Mouse (Mus musculus) inflammation-experienced regulatory T-cells (primary cell): ENCODE measurements around the gene Ikbke. TPM values are rescaled to one million over a fixed set of nuclear protein-coding genes. Genes with fewer than 3 reads are reported as not detected.

Source experiments
- polyA plus RNA-seq, 2 experiments: library from polyadenylated mRNA; unstranded; fragments of 100-300 nt; shearing (Covaris generic); gene quantifications; one replicate each; pipeline ENCODE4 v1.2.1; 2017

Ikbke gene
- 100 to 1,000 TPM; 193 to 233 TPM for polyA plus RNA-seq

GRCm38 (mm10) chr1:131279456-131279776 lies at the start of gene Ikbke:
Gene Ikbke (minus strand): TSS chr1:131279606.

GRCm38 (mm10) chr1:131245089-131245856 lies 34.1 kb downstream of the Ikbke start, which contains the start of gene Rassf5:
Gene Rassf5 (minus strand): TSS chr1:131245258.

Other genes starting within 250 kb of the Ikbke start
- 100 to 1,000 TPM; 127 to 156 TPM for gene Mapkapk2, start 181.8 kb downstream of the Ikbke start, polyA plus RNA-seq
- under 1 TPM; 0.29 to 0.49 TPM for gene Dyrk3, start 141.3 kb downstream of the Ikbke start, polyA plus RNA-seq
- 100 to 1,000 TPM in 1 of 2 experiments, 10 to 100 TPM in 1; 73.0 to 104 TPM for gene Eif2d, start 126.4 kb downstream of the Ikbke start, polyA plus RNA-seq
- gene Rassf5, start 34.3 kb downstream of the Ikbke start, polyA plus RNA-seq, result 100 to 1,000 TPM; 392 to 518 TPM
- gene Srgap2, start 247.7 kb upstream of the Ikbke start, polyA plus RNA-seq, result 10 to 100 TPM; 49.7 to 55.6 TPM
- 1 to 10 TPM; 2.2 to 3.1 TPM for gene Fam72a, start 248.3 kb upstream of the Ikbke start, polyA plus RNA-seq